Mouse (Mus musculus): ENCODE data around the gene Ppp1r37.

- TF ChIP-seq POLR2A (IDR thresholded peaks at IDR 0.05; ENCODE audit: borderline replicate concordance, low read depth, low read length), result no peak
- TF ChIP-seq CTCF (IDR thresholded peaks at IDR 0.05; ENCODE audit: low read depth, low read length), result no peak
These were observed 48.1 kb upstream of the Ppp1r37 start for GRCm38 (mm10) chr7:19610969-19611368.
